Mouse (Mus musculus) heart, embryonic 13.5 days (tissue): ENCODE measurements around the gene Slc4a2. TPM values are rescaled to one million over a fixed set of nuclear protein-coding genes. Genes with fewer than 3 reads are reported as not detected.
A peak's percentile ranks its signal among the peaks of the same experiment; 100 is the strongest.

Experiments
- ATAC-seq: fragments of 200-750 bp; cut with Nextera tagmentation; 2 replicates; pipeline ENCODE4 v1.8.0; 2017; ENCODE audit warnings: moderate TSS enrichment; ENCODE audit not compliant: insufficient number of reproducible peaks, low FRiP score, low TSS enrichment; ENCODE audit errors: extremely low read depth
- H3K27ac ChIP-seq: fragments of 300-500 bp; sonication (generic); replicated peaks from 2 replicates; pipeline ENCODE4 v1.5.1; 2015; ENCODE audit warnings: moderate library complexity, mild to moderate bottlenecking, inconsistent platforms
- H3K27me3 ChIP-seq: fragments of 300-500 bp; sonication (generic); replicated peaks from 2 replicates; pipeline ENCODE4 v1.6.1; 2015; ENCODE audit warnings: mild to moderate bottlenecking, inconsistent platforms
- H3K36me3 ChIP-seq: fragments of 300-500 bp; sonication (generic); 2 replicates; pipeline ENCODE4 v1.6.1; 2015; ENCODE audit warnings: mild to moderate bottlenecking, inconsistent platforms
- H3K4me1 ChIP-seq: fragments of 300-500 bp; sonication (generic); 2 replicates; pipeline ENCODE4 v1.6.1; 2015; ENCODE audit warnings: inconsistent platforms
- H3K4me2 ChIP-seq: fragments of 300-500 bp; sonication (generic); 2 replicates; pipeline ENCODE4 v1.6.1; 2015; ENCODE audit warnings: inconsistent platforms, mild to moderate bottlenecking, moderate library complexity
- H3K4me3 ChIP-seq: fragments of 300-500 bp; sonication (generic); 2 replicates; pipeline ENCODE4 v1.5.1; 2015; ENCODE audit warnings: moderate library complexity, mild to moderate bottlenecking, inconsistent platforms
- H3K9ac ChIP-seq: fragments of 300-500 bp; sonication (generic); 2 replicates; pipeline ENCODE4 v1.6.1; 2015; ENCODE audit warnings: inconsistent platforms, mild to moderate bottlenecking, moderate library complexity
- H3K9me3 ChIP-seq: fragments of 300-500 bp; sonication (generic); 2 replicates; pipeline ENCODE4 v1.6.1; 2016; ENCODE audit warnings: inconsistent platforms
- WGBS: fragments of 180-500 bp; shearing (Covaris S2); methylation state at CpG from one replicate; pipeline ENCODE4 v1.1.7; 2015; ENCODE audit warnings: mixed read lengths; 5-methylcytosine and 5-hydroxymethylcytosine counted together
- polyA plus RNA-seq: library from polyadenylated mRNA; unstranded; fragments of >200 nt; fragmentation: Nextera tagmentation; extraction: Ambion mirVana; gene quantifications from 2 replicates; pipeline ENCODE4 v1.2.1, GENCODE M21; 2015

Gene Slc4a2
- 26.9 and 29.3 TPM in 2 replicates for polyA plus RNA-seq

DNA sequence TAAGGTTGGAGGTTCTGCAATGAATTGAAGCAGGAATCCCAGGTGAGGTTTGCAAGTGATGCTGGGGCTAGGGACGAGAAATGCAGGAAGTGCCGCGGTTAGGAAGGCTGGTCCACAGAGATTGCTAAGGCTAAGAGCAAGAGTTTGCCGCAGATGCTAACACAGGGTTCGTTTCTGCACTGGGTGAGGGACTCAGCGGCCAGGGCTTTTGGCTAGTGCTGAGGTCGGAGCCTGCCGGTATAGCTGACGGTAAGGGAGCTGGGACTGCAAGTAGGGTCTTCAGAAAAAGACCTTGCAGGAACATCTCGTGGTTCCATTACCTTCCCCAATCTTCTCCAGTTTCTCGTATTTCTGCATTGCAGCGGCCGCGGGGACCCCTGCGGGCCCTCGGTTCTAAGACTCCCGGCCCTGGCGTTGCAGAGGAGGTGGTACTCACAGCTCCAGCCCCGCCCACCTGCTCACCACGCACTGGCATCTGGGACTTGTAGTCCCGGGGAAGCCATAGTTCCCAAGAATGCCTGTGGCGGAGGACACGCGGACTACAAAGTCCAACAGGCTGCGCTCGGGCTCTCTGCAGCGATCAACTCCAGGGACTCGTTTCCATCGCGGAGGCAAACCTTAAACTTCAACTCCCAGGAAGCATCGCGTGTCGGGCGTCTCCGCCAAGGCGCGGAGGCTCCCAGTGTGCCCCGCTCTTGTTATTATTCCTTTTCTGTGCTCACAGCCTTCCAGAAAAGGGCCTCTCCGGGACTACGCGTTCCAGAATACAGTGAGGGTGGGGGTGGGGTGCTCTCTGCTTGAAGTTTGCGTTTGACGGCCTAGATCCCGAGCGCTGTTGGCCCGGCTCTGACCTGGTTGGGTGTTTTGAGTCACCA lies at the start of gene Slc4a2, which contains the start of gene Cdk5:
Gene Slc4a2 (plus strand): TSS at position 709 of the 875 bp plus-strand sequence.
Gene Cdk5 (minus strand): TSS at position 402 of the 875 bp plus-strand sequence.
- Histone ChIP-seq H3K4me3 (peak within 1 kb of the TSS; percentile 81), H3K9ac (peak within 1 kb of the TSS; percentile 91), H3K36me3 (peaks cover 37% of the 10 kb centered on the region), H3K9me3 (no peaks in the 10 kb centered on the region), H3K27me3 (no peaks in the 10 kb centered on the region), H3K4me2 (peak within 1 kb of the TSS; percentile 96), H3K27ac (peak within 1 kb of the TSS; percentile 97), H3K4me1 (peaks cover 44% of the 10 kb centered on the region)
- ATAC-seq: peak; percentile 89
- under 1% methylated on average over 46 of the region's 46 CpGs for WGBS

DNA sequence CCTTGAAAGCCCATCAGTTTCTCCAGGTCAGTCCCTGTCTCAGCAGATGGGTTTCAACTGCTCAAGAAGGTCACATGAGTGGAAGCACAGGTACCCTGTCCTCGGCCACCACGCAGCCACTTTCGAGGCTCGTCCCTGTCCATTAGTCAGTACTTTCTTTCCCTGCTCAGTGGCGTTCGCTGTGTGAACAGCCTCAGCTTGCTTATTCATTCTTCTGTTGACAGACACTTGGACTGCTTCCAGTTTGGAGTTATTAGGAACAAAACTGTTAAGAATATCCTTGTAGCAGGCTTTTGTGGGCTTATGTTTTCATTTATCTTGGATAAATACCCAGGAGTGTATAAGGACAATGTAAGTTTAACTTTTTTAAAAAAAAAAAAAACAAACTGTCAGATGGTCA lies 49.4 kb upstream of the Slc4a2 start:
- Histone ChIP-seq H3K27me3 (peaks cover 6% of the 10 kb centered on the region; the same call in 1 of the 2 replicates), H3K9ac (peak overlapping the region; percentile 44; the same call in 1 of the 2 replicates), H3K36me3 (no peaks in the 10 kb centered on the region; the same call in 1 of the 2 replicates), H3K9me3 (no peaks in the 10 kb centered on the region), H3K4me3 (no peak overlapping the region), H3K4me2 (peak overlapping the region; percentile 20; the same call in 1 of the 2 replicates), H3K4me1 (peaks cover 28% of the 10 kb centered on the region), H3K27ac (peak overlapping the region; percentile 58)
- ATAC-seq: no peak
- 21% methylated on average over 6 of the region's 6 CpGs for WGBS

DNA sequence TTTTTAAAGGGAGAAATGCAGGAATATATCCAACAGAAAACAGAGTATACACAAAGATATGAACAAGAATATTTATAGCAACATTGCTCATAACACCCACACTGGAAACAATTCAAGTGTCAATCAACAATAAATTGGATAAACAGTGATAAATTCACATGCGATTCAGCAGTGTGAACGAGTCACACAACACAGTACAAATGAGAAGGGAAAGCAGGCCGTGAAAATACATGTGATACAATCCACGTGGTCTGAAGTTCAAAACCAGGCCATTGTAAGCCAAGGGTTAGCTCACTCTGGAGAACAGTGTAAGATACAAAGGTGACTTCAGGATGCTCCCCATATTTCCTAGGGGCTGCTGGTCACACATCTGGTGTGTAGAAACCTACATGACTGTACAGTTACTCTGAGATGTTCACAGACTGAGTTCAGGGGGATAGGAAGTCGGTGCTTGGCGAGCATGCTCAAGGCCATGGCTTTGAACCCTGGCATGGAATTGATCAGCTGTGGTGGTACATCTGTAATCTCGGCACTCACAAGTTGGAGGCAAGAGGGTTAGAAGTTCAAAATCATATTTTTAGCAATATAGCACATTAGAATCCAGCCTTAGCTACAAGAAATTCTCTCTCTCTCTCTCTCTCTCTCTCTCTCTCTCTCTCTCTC lies 48.8 kb upstream of the Slc4a2 start:
- H3K4me2 ChIP-seq: no peak overlapping the region
- peaks cover 6% of the 10 kb centered on the region; the same call in 1 of the 2 replicates for H3K27me3 ChIP-seq
- H3K9ac ChIP-seq: no peak overlapping the region
- H3K36me3 ChIP-seq: no peaks in the 10 kb centered on the region; the same call in 1 of the 2 replicates
- no peak overlapping the region for H3K4me3 ChIP-seq
- 0 out of 2 replicates have a peak overlapping the region, but pooled peaks have one; percentile 29 for H3K27ac ChIP-seq
- H3K9me3 ChIP-seq: no peaks in the 10 kb centered on the region
- WGBS: 51% methylated on average over 7 of the region's 7 CpGs
- no peak for ATAC-seq
- H3K4me1 ChIP-seq: peaks cover 34% of the 10 kb centered on the region

DNA sequence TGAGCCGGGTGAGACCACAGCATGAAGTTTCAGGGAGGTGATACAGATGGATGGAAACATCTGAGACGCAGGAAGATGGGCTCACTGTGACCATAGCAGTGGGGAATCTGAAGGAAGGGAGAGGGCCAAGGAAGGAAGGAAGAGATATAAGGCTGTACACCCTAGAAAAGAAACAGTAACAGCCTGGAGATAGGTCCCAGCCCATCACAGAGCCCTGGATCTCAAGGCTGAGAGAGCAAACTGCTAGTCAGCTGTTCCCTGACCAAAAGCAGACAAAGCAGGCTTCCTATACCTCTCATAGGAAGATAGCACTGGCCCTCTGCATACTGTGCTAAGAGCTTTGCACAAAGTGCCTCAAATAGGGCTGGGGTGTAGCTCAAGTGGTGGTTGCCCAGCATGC lies 44.9 kb upstream of the Slc4a2 start:
- Histone ChIP-seq H3K36me3 (0 out of 2 replicates have a peak, but pooled peaks cover 4% of the 10 kb centered on the region), H3K9ac (no peak overlapping the region), H3K27ac (no peak overlapping the region), H3K4me2 (no peak overlapping the region), H3K27me3 (no peaks in the 10 kb centered on the region), H3K4me3 (no peak overlapping the region), H3K9me3 (no peaks in the 10 kb centered on the region), H3K4me1 (peaks cover 39% of the 10 kb centered on the region)
- no peak for ATAC-seq
- 63% methylated on average over 2 of the region's 2 CpGs for WGBS

DNA sequence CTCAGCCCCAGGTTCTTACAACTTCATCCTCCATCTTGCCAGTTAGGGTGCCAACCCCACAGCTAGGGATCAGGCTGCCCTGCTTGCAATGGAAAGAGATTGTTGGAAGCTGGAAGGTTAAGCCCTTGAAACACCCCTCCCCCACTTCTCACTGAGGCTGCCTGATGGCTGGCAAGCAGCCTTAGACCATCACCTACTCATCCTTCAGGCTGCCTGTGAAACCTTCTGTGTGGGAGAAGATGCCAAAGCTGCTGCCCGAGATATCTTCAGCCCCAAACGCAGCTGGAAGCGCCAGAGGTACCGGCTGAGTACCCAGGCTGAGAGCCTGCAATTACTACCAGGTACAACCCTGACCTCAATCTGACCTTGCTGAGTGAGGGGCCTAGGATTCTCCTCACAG lies 44.1 kb upstream of the Slc4a2 start:
- H3K4me2 ChIP-seq: no peak overlapping the region
- no peak for ATAC-seq
- H3K27me3 ChIP-seq: no peaks in the 10 kb centered on the region
- no peak overlapping the region for H3K4me3 ChIP-seq
- 0 out of 2 replicates have a peak overlapping the region, but pooled peaks have one; percentile 25 for H3K9ac ChIP-seq
- H3K9me3 ChIP-seq: no peaks in the 10 kb centered on the region
- 0 out of 2 replicates have a peak, but pooled peaks cover 4% of the 10 kb centered on the region for H3K36me3 ChIP-seq
- 57% methylated on average over 4 of the region's 4 CpGs for WGBS
- peaks cover 41% of the 10 kb centered on the region for H3K4me1 ChIP-seq
- no peak overlapping the region for H3K27ac ChIP-seq

DNA sequence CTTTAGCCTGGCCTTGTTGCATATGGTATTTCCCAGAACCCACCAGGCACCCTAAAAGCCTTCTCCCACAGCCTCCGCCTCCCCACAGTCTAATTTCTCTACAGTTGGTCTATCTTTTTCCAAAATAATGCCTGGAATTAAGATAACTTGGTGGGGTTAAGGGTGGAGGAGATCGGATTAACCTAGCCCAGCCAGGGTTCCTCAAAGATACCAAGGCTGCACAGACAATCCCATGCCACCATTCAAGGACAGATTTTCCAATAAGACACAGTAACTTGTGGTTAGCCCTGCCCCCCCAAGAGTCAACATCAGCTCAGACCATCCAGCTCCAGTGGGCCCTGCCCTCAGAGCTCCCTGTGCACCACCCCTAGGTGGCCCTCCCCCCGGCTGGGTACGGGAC lies 43.1 kb upstream of the Slc4a2 start:
- Histone ChIP-seq H3K4me3 (no peak overlapping the region), H3K4me1 (peaks cover 40% of the 10 kb centered on the region), H3K9ac (no peak overlapping the region), H3K9me3 (no peaks in the 10 kb centered on the region), H3K27ac (no peak overlapping the region), H3K4me2 (no peak overlapping the region), H3K36me3 (0 out of 2 replicates have a peak, but pooled peaks cover 4% of the 10 kb centered on the region), H3K27me3 (peaks cover 4% of the 10 kb centered on the region)
- no peak for ATAC-seq
- 88% methylated on average over 4 of the region's 4 CpGs for WGBS

DNA sequence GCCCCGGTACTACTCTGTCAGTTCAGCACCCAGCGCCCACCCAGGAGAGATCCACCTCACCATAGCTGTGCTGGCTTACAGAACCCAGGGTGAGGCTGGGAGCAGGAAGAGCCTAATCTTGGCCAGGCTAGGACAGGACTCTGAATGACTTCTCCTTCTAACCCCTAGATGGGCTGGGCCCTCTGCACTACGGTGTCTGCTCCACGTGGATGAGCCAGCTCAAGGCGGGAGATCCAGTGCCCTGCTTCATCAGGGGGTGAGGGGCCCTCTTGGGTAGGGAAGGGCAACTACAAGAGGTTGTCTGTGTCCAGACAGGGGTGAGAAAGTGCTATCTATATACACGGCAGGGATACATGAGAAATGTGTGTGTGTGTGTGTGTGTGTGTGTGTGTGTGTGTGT lies 42.2 kb upstream of the Slc4a2 start:
- no peak for ATAC-seq
- Histone ChIP-seq H3K36me3 (0 out of 2 replicates have a peak, but pooled peaks cover 4% of the 10 kb centered on the region), H3K4me2 (no peak overlapping the region), H3K4me3 (no peak overlapping the region), H3K4me1 (peaks cover 44% of the 10 kb centered on the region), H3K27me3 (peaks cover 14% of the 10 kb centered on the region), H3K9me3 (no peaks in the 10 kb centered on the region), H3K9ac (no peak overlapping the region), H3K27ac (no peak overlapping the region)
- 64% methylated on average over 6 of the region's 6 CpGs for WGBS

DNA sequence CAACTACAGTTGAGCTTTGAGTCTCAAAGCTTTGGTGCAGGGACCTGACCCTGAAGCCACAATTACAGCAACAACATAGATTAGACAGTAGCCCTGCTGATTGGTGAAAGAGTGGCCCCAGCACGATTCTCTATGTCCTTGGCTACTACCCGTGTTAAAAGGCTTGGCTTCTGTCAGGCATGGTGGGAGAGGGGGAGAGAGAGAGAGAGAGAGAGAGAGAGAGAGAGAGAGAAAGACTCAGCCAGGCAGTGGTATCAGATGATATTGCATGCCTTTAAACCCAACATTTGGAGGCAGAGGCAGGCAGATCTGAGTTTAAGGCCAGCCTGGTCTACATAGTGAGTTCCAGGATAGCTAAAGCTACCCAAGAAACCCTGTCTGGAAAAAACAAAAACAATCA lies 41.6 kb upstream of the Slc4a2 start:
- 49% methylated on average over 2 of the region's 2 CpGs for WGBS
- H3K4me2 ChIP-seq: no peak overlapping the region

DNA sequence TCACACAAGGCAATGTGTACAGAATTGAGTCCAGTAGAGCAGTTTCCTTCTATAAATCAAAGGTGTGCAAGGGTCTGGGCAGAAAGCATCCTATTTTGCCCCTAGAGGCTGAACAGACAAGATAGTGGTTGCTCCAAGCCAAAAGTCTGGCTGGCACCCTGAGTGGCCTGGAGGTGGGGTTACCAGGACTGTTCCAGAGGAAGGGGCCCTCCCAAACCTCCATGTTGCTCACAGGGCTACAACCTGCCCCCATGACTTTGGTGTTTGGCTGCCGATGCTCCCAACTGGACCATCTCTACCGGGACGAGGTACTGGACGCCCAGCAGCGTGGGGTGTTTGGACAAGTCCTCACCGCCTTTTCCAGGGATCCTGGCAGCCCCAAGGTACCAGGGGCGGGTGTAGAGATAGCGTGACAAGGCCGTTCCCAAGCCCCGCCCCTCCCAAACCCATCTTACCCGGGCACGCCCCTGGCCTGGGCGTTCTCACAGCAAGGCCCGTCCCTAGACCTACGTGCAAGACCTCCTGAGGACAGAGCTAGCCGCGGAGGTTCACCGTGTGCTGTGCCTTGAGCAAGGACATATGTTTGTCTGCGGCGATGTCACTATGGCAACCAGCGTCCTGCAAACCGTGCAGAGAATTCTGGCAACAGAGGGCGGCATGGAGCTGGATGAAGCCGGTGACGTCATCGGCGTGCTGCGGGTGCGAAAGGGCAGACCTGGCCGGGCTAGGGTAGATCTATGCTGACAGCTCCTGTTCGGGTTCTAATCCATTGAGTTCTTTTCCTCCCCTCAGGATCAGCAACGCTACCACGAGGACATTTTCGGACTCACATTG lies 40.4 kb upstream of the Slc4a2 start:
- Histone ChIP-seq H3K9ac (peak overlapping the region; percentile 81), H3K9me3 (no peaks in the 10 kb centered on the region), H3K27ac (peak overlapping the region; percentile 73), H3K4me3 (peak overlapping the region; percentile 56), H3K27me3 (peaks cover 30% of the 10 kb centered on the region), H3K36me3 (0 out of 2 replicates have a peak, but pooled peaks cover 4% of the 10 kb centered on the region), H3K4me1 (peaks cover 61% of the 10 kb centered on the region), H3K4me2 (peak overlapping the region; percentile 76)
- WGBS: 2% methylated on average over 34 of the region's 34 CpGs
- ATAC-seq: peak; percentile 74

More for the DNA sequence above, 41.6 kb upstream of the Slc4a2 start:
- H3K9ac ChIP-seq: no peak overlapping the region
- no peaks in the 10 kb centered on the region for H3K9me3 ChIP-seq
- H3K36me3 ChIP-seq: 0 out of 2 replicates have a peak, but pooled peaks cover 4% of the 10 kb centered on the region
- H3K4me1 ChIP-seq: peaks cover 48% of the 10 kb centered on the region
- H3K27ac ChIP-seq: no peak overlapping the region
- ATAC-seq: no peak
- H3K4me3 ChIP-seq: no peak overlapping the region
- H3K27me3 ChIP-seq: peaks cover 19% of the 10 kb centered on the region

DNA sequence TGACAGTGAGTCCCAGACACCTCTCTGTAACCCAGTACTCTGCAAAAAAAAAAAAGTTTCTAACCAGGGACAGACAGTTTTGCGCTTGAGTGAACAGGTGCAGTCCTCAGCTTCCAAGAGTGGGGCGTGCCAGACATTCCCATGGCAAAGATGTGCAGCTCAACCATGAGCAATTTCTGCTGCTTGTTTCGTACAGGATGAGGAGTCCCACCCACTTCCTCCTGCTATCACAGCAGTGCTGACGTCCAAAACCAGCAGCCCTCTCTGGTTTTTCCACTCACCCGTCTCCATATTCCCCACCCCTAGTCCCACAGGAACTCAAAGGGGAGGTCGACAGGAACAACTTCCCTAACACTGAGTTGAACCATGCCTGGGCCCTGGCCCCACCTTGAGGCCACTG lies 39.2 kb upstream of the Slc4a2 start:
- Histone ChIP-seq H3K4me3 (no peak overlapping the region), H3K9ac (peak overlapping the region; percentile 81; the same call in 1 of the 2 replicates), H3K27me3 (peaks cover 39% of the 10 kb centered on the region), H3K9me3 (no peaks in the 10 kb centered on the region), H3K27ac (peak overlapping the region; percentile 73), H3K4me2 (peak overlapping the region; percentile 76; the same call in 1 of the 2 replicates), H3K4me1 (peaks cover 66% of the 10 kb centered on the region), H3K36me3 (0 out of 2 replicates have a peak, but pooled peaks cover 4% of the 10 kb centered on the region)
- ATAC-seq: no peak
- 45% methylated on average over 6 of the region's 6 CpGs for WGBS
